Comparison of ENCODE assay signal across 20 mouse cellular contexts in genomic region chr15:87264906-87265305, GRCm38 (mm10).
DNase-seq lines count a peak whose midpoint lies in the region; ATAC-seq lines count a peak whose summit lies in the region.
"Had no signal": no experiment of that assay in that cellular context is flagged by ENCODE, and none has a peak within 500 bp of the region (broad histone marks: within the 10 kb centered on the region; RNA-seq: fewer than 3 reads in every experiment).

No protein-coding gene starts in this region.

- H3K4me2 ChIP-seq in intestine, embryonic 16.5 days (ENCODE audit: low read depth, low read length) = no peak overlapping the region
- H3K4me2 ChIP-seq in intestine, embryonic 15.5 days (replicated peaks) = no peak overlapping the region
- H3K4me2 ChIP-seq: hindbrain, embryonic 14.5 days had no signal

- intact Hi-C loops in left cerebral cortex, postnatal 4 days (cut with DNase I) = no loop called here

- H3K9ac ChIP-seq in intestine, embryonic 16.5 days (ENCODE audit: low read depth, low read length) = no peak overlapping the region
- no peak overlapping the region for H3K9ac ChIP-seq in intestine, embryonic 15.5 days
- H3K9ac ChIP-seq: hindbrain, embryonic 14.5 days had no signal

- peak; percentile 40 for DNase-seq in left cerebral cortex, postnatal 4 days
- no peak for DNase-seq in left cerebral cortex, adult 18-20 months (ENCODE audit: low spot score in 2 of 2)
- peak; percentile 31 for DNase-seq in cerebellum, adult 11-12 months
- DNase-seq in cerebellum, adult 9-10 months = peak; percentile 52
- peak; percentile 45 to 56 for DNase-seq in cerebellum, postnatal 25 days
- no peak for DNase-seq in kidney, adult 9 months
- DNase-seq: adrenal gland, postnatal 14 days; gastrocnemius, adult 2 months; gastrocnemius, postnatal 25 days; heart, postnatal 10 days; kidney, adult 11 months had no signal

- no peaks in the 10 kb centered on the region for H3K36me3 ChIP-seq in intestine, embryonic 16.5 days (ENCODE audit: control insufficient read depth, insufficient read depth, low read length)
- H3K36me3 ChIP-seq in intestine, embryonic 15.5 days = no peaks in the 10 kb centered on the region
- H3K36me3 ChIP-seq: embryonic facial prominence, embryonic 10.5 days; forebrain, embryonic 10.5 days had no signal

- H3K27ac ChIP-seq in intestine, embryonic 16.5 days (ENCODE audit: low read length) = no peak overlapping the region
- H3K27ac ChIP-seq in intestine, embryonic 15.5 days = no peak overlapping the region
- H3K27ac ChIP-seq: embryonic facial prominence, embryonic 10.5 days; forebrain, embryonic 10.5 days; gastrocnemius, adult 2 months; hindbrain, embryonic 14.5 days had no signal

- H3K4me3 ChIP-seq in intestine, embryonic 16.5 days (ENCODE audit: low read length) = no peak overlapping the region
- no peak overlapping the region for H3K4me3 ChIP-seq in intestine, embryonic 15.5 days (replicated peaks)
- H3K4me3 ChIP-seq: embryonic facial prominence, embryonic 10.5 days; forebrain, embryonic 10.5 days; gastrocnemius, adult 2 months had no signal

- no peaks in the 10 kb centered on the region for H3K9me3 ChIP-seq in intestine, embryonic 16.5 days (ENCODE audit: control insufficient read depth, low read length)
- H3K9me3 ChIP-seq in intestine, embryonic 15.5 days = no peaks in the 10 kb centered on the region
- H3K9me3 ChIP-seq: embryonic facial prominence, embryonic 10.5 days; forebrain, embryonic 10.5 days had no signal

- no peaks in the 10 kb centered on the region for H3K4me1 ChIP-seq in intestine, embryonic 16.5 days (ENCODE audit: control insufficient read depth, insufficient read depth, low read length)
- no peaks in the 10 kb centered on the region for H3K4me1 ChIP-seq in intestine, embryonic 15.5 days (replicated peaks)
- H3K4me1 ChIP-seq: embryonic facial prominence, embryonic 10.5 days; forebrain, embryonic 10.5 days had no signal

- H3K27me3 ChIP-seq in intestine, embryonic 16.5 days (replicated peaks; ENCODE audit: control insufficient read depth, insufficient read depth, low read length) = no peaks in the 10 kb centered on the region
- H3K27me3 ChIP-seq in intestine, embryonic 15.5 days (replicated peaks) = no peaks in the 10 kb centered on the region
- H3K27me3 ChIP-seq: CH12.LX, Patski had no signal

- ATAC-seq in intestine, embryonic 16.5 days = no peak
- no peak for ATAC-seq in intestine, embryonic 15.5 days
- ATAC-seq: activated CD4-positive, CD25-positive, alpha-beta regulatory T cell, adult 4 months; forebrain, embryonic 14.5 days; Patski had no signal

Comparison
In these comparisons a context has a peak if more than half of its experiments do, and no peak if none do; other contexts are left out.
1. DNase-seq: peak in left cerebral cortex, postnatal 4 days (single experiment), cerebellum, adult 11-12 months (single experiment), cerebellum, adult 9-10 months (single experiment) and cerebellum, postnatal 25 days (2 of 2); none in left cerebral cortex, adult 18-20 months (0 of 2) and kidney, adult 9 months (single experiment).